In genomic region chr12:85094706-85095105, GRCm38 (mm10) we compare ENCODE assay signal across 10 mouse cellular contexts. TPM values are rescaled to one million over a fixed set of nuclear protein-coding genes. Genes with fewer than 3 reads are reported as not detected.
DNase-seq lines count a peak whose midpoint lies in the region; ATAC-seq lines count a peak whose summit lies in the region.
"Had no signal": no experiment of that assay in that cellular context is flagged by ENCODE, and none has a peak within 500 bp of the region (broad histone marks: within the 10 kb centered on the region; RNA-seq: fewer than 3 reads in every experiment).

No protein-coding gene starts in this region.

- H3K4me1 ChIP-seq in kidney, embryonic 14.5 days (ENCODE audit: control insufficient read depth, insufficient read depth, low read length): 0 out of 2 replicates have a peak, but pooled peaks cover 2% of the 10 kb centered on the region
- peaks cover 23% of the 10 kb centered on the region for H3K4me1 ChIP-seq in embryonic facial prominence, embryonic 13.5 days

- no peaks in the 10 kb centered on the region for H3K9me3 ChIP-seq in kidney, embryonic 14.5 days (ENCODE audit: control insufficient read depth, low read length)
- no peaks in the 10 kb centered on the region for H3K9me3 ChIP-seq in embryonic facial prominence, embryonic 13.5 days
- H3K9me3 ChIP-seq: G1E had no signal

- H3K4me2 ChIP-seq in kidney, embryonic 14.5 days (replicated peaks; ENCODE audit: low read depth, low read length): no peak overlapping the region
- no peak overlapping the region for H3K4me2 ChIP-seq in embryonic facial prominence, embryonic 13.5 days
- H3K4me2 ChIP-seq: liver, embryonic 11.5 days had no signal

- no peak overlapping the region for H3K9ac ChIP-seq in kidney, embryonic 14.5 days (ENCODE audit: low read depth, low read length)
- 0 out of 2 replicates have a peak overlapping the region, but pooled peaks have one; percentile 7 for H3K9ac ChIP-seq in embryonic facial prominence, embryonic 13.5 days

- no peaks in the 10 kb centered on the region for H3K27me3 ChIP-seq in kidney, embryonic 14.5 days (ENCODE audit: control insufficient read depth, insufficient read depth, low read length)
- H3K27me3 ChIP-seq in embryonic facial prominence, embryonic 13.5 days: no peaks in the 10 kb centered on the region

- H3K27ac ChIP-seq in kidney, embryonic 14.5 days (ENCODE audit: low read depth, low read length): no peak overlapping the region
- peak overlapping the region; percentile 65; the same call in 1 of the 2 replicates for H3K27ac ChIP-seq in embryonic facial prominence, embryonic 13.5 days

- H3K36me3 ChIP-seq in kidney, embryonic 14.5 days (ENCODE audit: control insufficient read depth, insufficient read depth, low read length): no peaks in the 10 kb centered on the region
- peaks cover 5% of the 10 kb centered on the region; the same call in 1 of the 2 replicates for H3K36me3 ChIP-seq in embryonic facial prominence, embryonic 13.5 days

- WGBS in kidney, embryonic 14.5 days: 77% methylated on average over 10 of the region's 10 CpGs
- WGBS in embryonic facial prominence, embryonic 13.5 days: 67% methylated on average over 10 of the region's 10 CpGs

- no peak for ATAC-seq in kidney, embryonic 14.5 days (ENCODE audit: low FRiP score, low TSS enrichment)
- no peak for ATAC-seq in embryonic facial prominence, embryonic 13.5 days (ENCODE audit: insufficient number of reproducible peaks, insufficient read depth, low FRiP score, low TSS enrichment, low read depth)
- no peak for ATAC-seq in granulocyte monocyte progenitor cell, adult 5-6 weeks (replicated peaks; ENCODE audit: poor library complexity, severe bottlenecking)
- ATAC-seq in inflammation-experienced regulatory T-cells, adult 6 months: no peak
- no peak for ATAC-seq in megakaryocyte-erythroid progenitor cell, adult 5-6 weeks (replicated peaks; ENCODE audit: low FRiP score, low TSS enrichment, poor library complexity, severe bottlenecking)

- H3K4me3 ChIP-seq in kidney, embryonic 14.5 days (ENCODE audit: low read length): no peak overlapping the region
- H3K4me3 ChIP-seq in embryonic facial prominence, embryonic 13.5 days: no peak overlapping the region

- peak; percentile 18 to 32 for DNase-seq in kidney, postnatal 4 days
- peak; percentile 47 to 52 for DNase-seq in heart, adult 9 months (ENCODE audit: low spot score in 2 of 2)
- peak; percentile 19 to 55 for DNase-seq in lung, postnatal 4 days

RNA-seq across cellular contexts. Expression of gene Prox2, which starts 15.9 kb away (rescaled TPM):
- 2.9 and 3.3 TPM in 2 replicates for polyA plus RNA-seq in kidney, embryonic 14.5 days (2014; fragmentation: Nextera tagmentation; extraction: Ambion mirVana)
- polyA plus RNA-seq in embryonic facial prominence, embryonic 13.5 days (2015; fragmentation: Nextera tagmentation; extraction: Ambion mirVana): 2.9 and 3.7 TPM in 2 replicates
- total RNA-seq in granulocyte monocyte progenitor cell, adult 5-6 weeks (2014; fragmentation: Nextera tagmentation): 0.90 and 2.9 TPM in 2 replicates
- total RNA-seq in granulocyte monocyte progenitor cell, adult 5-6 weeks (2017): 1.1 and 1.5 TPM in 2 replicates
- 1 to 10 TPM; 2.1 to 4.4 (median 2.7) TPM for polyA plus RNA-seq in inflammation-experienced regulatory T-cells, adult 6 months (2017; shearing (Covaris generic))
- total RNA-seq in megakaryocyte-erythroid progenitor cell, adult 5-6 weeks (2014; fragmentation: Nextera tagmentation): 2.5 and 11.8 TPM in 2 replicates
- 4.3 and 8.3 TPM in 2 replicates for total RNA-seq in megakaryocyte-erythroid progenitor cell, adult 5-6 weeks (2017)

RNA-seq across cellular contexts. Expression of gene Dlst, which starts 15.9 kb away (rescaled TPM):
- 68.1 and 119 TPM in 2 replicates for polyA plus RNA-seq in kidney, embryonic 14.5 days (2014; fragmentation: Nextera tagmentation; extraction: Ambion mirVana)
- 108 and 109 TPM in 2 replicates for polyA plus RNA-seq in embryonic facial prominence, embryonic 13.5 days (2015; fragmentation: Nextera tagmentation; extraction: Ambion mirVana)
- 106 and 140 TPM in 2 replicates for total RNA-seq in granulocyte monocyte progenitor cell, adult 5-6 weeks (2014; fragmentation: Nextera tagmentation)
- 167 and 195 TPM in 2 replicates for total RNA-seq in granulocyte monocyte progenitor cell, adult 5-6 weeks (2017)
- polyA plus RNA-seq in inflammation-experienced regulatory T-cells, adult 6 months (2017; shearing (Covaris generic)): 10 to 100 TPM; 55.1 to 69.3 (median 63.1) TPM
- total RNA-seq in megakaryocyte-erythroid progenitor cell, adult 5-6 weeks (2014; fragmentation: Nextera tagmentation): 216 and 227 TPM in 2 replicates
- 230 and 281 TPM in 2 replicates for total RNA-seq in megakaryocyte-erythroid progenitor cell, adult 5-6 weeks (2017)

RNA-seq across cellular contexts. Expression of gene Rps6kl1, which starts 56.4 kb away (rescaled TPM):
- polyA plus RNA-seq in kidney, embryonic 14.5 days (2014; fragmentation: Nextera tagmentation; extraction: Ambion mirVana): 0.61 and 1.0 TPM in 2 replicates
- 0.78 and 1.1 TPM in 2 replicates for polyA plus RNA-seq in embryonic facial prominence, embryonic 13.5 days (2015; fragmentation: Nextera tagmentation; extraction: Ambion mirVana)
- total RNA-seq in granulocyte monocyte progenitor cell, adult 5-6 weeks (2014; fragmentation: Nextera tagmentation): not detected in 2 replicates
- total RNA-seq in granulocyte monocyte progenitor cell, adult 5-6 weeks (2017): not detected in 2 replicates
- 1 to 10 TPM in 1 of 3 experiments, under 1 TPM in 2; 0.45 to 1.6 (median 0.72) TPM for polyA plus RNA-seq in inflammation-experienced regulatory T-cells, adult 6 months (2017; shearing (Covaris generic))
- 0.35 TPM in 1 of 2 replicates, not detected in the other for total RNA-seq in megakaryocyte-erythroid progenitor cell, adult 5-6 weeks (2014; fragmentation: Nextera tagmentation)
- total RNA-seq in megakaryocyte-erythroid progenitor cell, adult 5-6 weeks (2017): not detected in 2 replicates
